Mouse (Mus musculus) kidney, adult 2 months (tissue): Measurements from ENCODE around the gene Abcg4.

Experiments used
- CTCF ChIP-seq: fragments of 200-500 bp; conservative IDR thresholded peaks from 2 replicates; pipeline ENCODE4 v1.5.1; 2011; ENCODE audit warnings: low read depth, mild to moderate bottlenecking, control low read depth, low read length, moderate library complexity, mixed read lengths; ENCODE audit not compliant: insufficient read depth, insufficient read length
- POLR2A ChIP-seq: fragments of 200-500 bp; IDR thresholded peaks from one replicate; pipeline ENCODE4 v1.6.1; 2011; ENCODE audit warnings: low read depth, low read length, control low read depth

GRCm38 (mm10) chr9:44332918-44333638 is 44.7 kb upstream of the Abcg4 start:
- no peak for TF ChIP-seq POLR2A
- no peak for TF ChIP-seq CTCF
